Mouse (Mus musculus) Patski (cell line): ENCODE measurements around the gene 1700009N14Rik. TPM values are rescaled to one million over a fixed set of nuclear protein-coding genes. Genes with fewer than 3 reads are reported as not detected.

Source experiments
- ATAC-seq: fragments of 100-300 bp; one replicate; pipeline ENCODE4 v1.8.0; 2021
- CTCF ChIA-PET: fragments of 350-600 bp; sonication (Branson Sonifier 250); formaldehyde crosslinking; loops from one replicate; lab custom pipeline; 2022; ENCODE audit warnings: inconsistent platforms; lab: Charles Lee
- POLR2A ChIA-PET: fragments of 350-600 bp; sonication (Branson Sonifier 250); formaldehyde crosslinking; loops from one replicate; lab custom pipeline; 2022; ENCODE audit warnings: antibody characterized with exemption, inconsistent platforms; lab: Charles Lee
- DNase-seq: peaks from one replicate; pipeline ENCODE4 v3.0.0-alpha.2; 2011; ENCODE audit warnings: low read depth, low spot score
- H3K27me3 ChIP-seq: fragments of 371-371 bp; one replicate; pipeline ENCODE4 v1.5.1; 2021
- CTCF ChIP-seq: fragments of 100-300 bp; IDR thresholded peaks from one replicate; pipeline ENCODE4 v1.5.1; 2021
- in situ Hi-C: fragments of 300-500 bp; cut with MboI; formaldehyde crosslinking; loops from 3 replicates; pipeline ENCODE4 v1.11.1; 2018; ENCODE audit warnings: low pct_unique_long_range_greater_than_20kb, mixed read lengths
- polyA plus RNA-seq: library from polyadenylated mRNA; unstranded; gene quantifications from one replicate; pipeline ENCODE4 v1.2.3, GENCODE M21; 2021

The 1700009N14Rik gene
- polyA plus RNA-seq: not detected

GRCm38 (mm10) chr4:39450069-39450468, at the start of gene 1700009N14Rik:
TSS of gene 1700009N14Rik (plus strand) at chr4:39450295.
- no peaks in the 10 kb centered on the region for H3K27me3 ChIP-seq
- in situ Hi-C loops: no loop called here
- DNase-seq (no peak), ATAC-seq (no peak)
- CTCF ChIA-PET: no interaction called here
- POLR2A ChIA-PET: no interaction called here
- no peak for TF ChIP-seq CTCF

GRCm38 (mm10) chr4:39437870-39438367, 12.2 kb upstream of the 1700009N14Rik start:
- in situ Hi-C loops: no loop called here

GRCm38 (mm10) chr4:39474291-39474690, 24.2 kb downstream of the 1700009N14Rik start:
- DNase-seq: no peak
- H3K27me3 ChIP-seq: no peaks in the 10 kb centered on the region
- POLR2A ChIA-PET: no interaction called here
- CTCF ChIA-PET: interaction anchor here (1.2 kb wide), 1 partner anchor 9 kb away, joined by 4 read pairs; no protein-coding TSS in a partner anchor
- no peak for ATAC-seq
- TF ChIP-seq CTCF: no peak
- in situ Hi-C loops: no loop called here

More at GRCm38 (mm10) chr4:39437870-39438367, 12.2 kb upstream of the 1700009N14Rik start:
- TF ChIP-seq CTCF: no peak
- no peaks in the 10 kb centered on the region for H3K27me3 ChIP-seq
- ChIA-PET CTCF (interaction anchor here (1.1 kb wide), 1 partner anchor 14 kb away, joined by 3 read pairs; no protein-coding TSS in a partner anchor), POLR2A (no interaction called here)
- DNase-seq (no peak), ATAC-seq (no peak)

- ChIA-PET CTCF (no interaction called here), POLR2A (no interaction called here)
- TF ChIP-seq CTCF: no peak
- no peaks in the 10 kb centered on the region for H3K27me3 ChIP-seq
- in situ Hi-C loops: no loop called here
- DNase-seq (no peak), ATAC-seq (no peak)
Observed at GRCm38 (mm10) chr4:39486393-39486792, 36.3 kb downstream of the 1700009N14Rik start.

- H3K27me3 ChIP-seq: no peaks in the 10 kb centered on the region
- no peak for DNase-seq
- ChIA-PET CTCF (no interaction called here), POLR2A (no interaction called here)
- no peak for ATAC-seq
- in situ Hi-C loops: no loop called here
- TF ChIP-seq CTCF: no peak
Observed at GRCm38 (mm10) chr4:39493596-39493995, 43.5 kb downstream of the 1700009N14Rik start.

GRCm38 (mm10) chr4:39495875-39496274, 45.8 kb downstream of the 1700009N14Rik start:
- in situ Hi-C loops: no loop called here
- no peaks in the 10 kb centered on the region for H3K27me3 ChIP-seq
- ChIA-PET CTCF (interaction anchor here (1.3 kb wide), 1 partner anchor 15 kb away, joined by 3 read pairs; no protein-coding TSS in a partner anchor), POLR2A (no interaction called here)
- no peak for ATAC-seq
- no peak for TF ChIP-seq CTCF
- no peak for DNase-seq
